Mouse (Mus musculus): ENCODE data around the gene Ncmap. TPM values are rescaled to one million over a fixed set of nuclear protein-coding genes. Genes with fewer than 3 reads are reported as not detected.
"Not testable (repeated sequence)": the region's sequence is repeated elsewhere in the genome, so short reads cannot be mapped to it uniquely, and the experiment has no call there.

The Ncmap gene
- total RNA-seq, 1 experiment from 2014 or later = not detected

DNA sequence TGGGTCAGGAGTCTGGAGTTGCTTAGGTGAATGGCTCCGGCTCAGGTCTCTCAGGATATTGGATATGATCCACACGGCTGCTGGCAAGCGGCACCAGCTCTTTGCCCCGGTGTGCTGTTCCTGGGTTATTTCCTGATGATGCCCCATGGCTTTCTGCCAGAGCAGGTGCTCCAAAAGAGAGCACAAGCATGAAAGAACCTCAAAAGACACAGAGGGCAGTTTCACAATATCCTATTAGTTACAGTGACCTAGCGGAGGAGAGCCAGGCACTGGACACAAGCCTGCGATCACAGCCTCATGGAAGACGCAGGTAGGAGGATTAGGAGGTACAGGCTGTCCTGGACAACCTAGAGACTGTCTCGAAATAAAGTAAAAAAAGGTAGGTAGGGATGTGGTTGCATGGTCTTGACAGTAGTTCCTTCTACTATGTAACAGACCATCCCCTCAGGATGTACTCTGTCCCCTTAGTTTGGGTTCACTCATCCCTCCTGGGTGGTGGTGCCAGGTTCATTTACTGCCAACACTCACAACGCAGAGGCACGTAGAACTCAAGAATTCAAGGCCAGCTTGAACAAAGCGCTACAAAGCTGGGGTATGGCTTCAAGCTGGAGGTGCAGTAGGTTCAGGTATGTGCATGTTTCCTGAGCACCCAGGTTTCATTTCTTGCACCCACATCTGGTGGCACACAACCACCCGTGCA lies 40.7 kb downstream of the Ncmap start:
- ATAC-seq (replicated peaks; ENCODE audit: insufficient number of reproducible peaks, low FRiP score, low TSS enrichment, poor library complexity, severe bottlenecking) = no peak

DNA sequence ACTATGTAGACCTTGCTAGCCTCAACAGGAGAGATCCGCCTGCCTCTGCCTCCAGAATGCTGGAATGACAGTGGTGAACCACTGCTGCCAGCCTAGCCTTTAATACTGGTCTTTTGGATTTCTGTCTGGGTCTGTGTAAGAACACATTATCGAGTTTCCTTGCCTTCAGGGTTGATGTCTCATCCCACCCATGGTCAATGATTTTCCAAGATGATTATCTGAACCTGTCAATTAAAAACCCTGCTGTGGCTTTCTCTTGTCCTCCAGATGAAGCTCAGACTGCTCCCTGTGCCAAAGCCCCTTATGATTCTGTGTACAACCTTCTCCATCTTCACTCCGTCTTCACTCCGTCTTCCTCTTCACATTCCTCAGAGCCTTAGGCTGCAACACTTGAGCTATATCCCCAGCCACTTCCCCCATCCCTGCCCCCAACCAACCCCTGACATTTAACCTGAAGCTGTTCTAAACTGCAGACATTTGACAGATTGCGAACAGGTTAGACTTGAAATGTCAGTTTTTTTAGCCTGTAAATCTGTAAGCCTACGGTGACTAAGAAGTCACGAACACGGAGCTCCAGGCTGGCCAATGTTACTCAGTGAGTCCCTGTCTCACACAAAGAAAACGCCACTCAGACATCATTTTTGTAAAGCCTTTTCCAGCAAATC lies 42.0 kb downstream of the Ncmap start:
- ATAC-seq (replicated peaks; ENCODE audit: insufficient number of reproducible peaks, low FRiP score, low TSS enrichment, poor library complexity, severe bottlenecking) = no peak

DNA sequence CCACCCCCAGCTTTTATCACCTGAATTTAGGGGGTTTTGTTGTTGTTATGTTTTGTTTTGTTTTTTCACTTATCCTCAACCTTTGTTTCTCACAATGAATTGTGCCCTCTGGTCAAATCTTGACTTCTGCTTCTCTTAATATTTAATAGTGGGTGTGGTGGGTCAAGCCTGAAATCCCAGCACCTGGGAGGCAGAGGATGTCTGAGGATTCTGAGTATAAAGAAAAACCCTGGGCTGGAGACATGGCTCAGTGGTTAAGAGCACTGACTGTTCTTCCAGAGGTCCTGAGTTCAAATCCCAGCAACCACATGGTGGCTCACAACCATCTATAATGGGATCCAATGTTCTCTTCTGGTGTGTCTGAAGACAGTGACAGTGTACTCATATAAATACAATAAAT lies 43.3 kb downstream of the Ncmap start:
- not testable (repeated sequence) for ATAC-seq (replicated peaks; ENCODE audit: insufficient number of reproducible peaks, low FRiP score, low TSS enrichment, poor library complexity, severe bottlenecking)

DNA sequence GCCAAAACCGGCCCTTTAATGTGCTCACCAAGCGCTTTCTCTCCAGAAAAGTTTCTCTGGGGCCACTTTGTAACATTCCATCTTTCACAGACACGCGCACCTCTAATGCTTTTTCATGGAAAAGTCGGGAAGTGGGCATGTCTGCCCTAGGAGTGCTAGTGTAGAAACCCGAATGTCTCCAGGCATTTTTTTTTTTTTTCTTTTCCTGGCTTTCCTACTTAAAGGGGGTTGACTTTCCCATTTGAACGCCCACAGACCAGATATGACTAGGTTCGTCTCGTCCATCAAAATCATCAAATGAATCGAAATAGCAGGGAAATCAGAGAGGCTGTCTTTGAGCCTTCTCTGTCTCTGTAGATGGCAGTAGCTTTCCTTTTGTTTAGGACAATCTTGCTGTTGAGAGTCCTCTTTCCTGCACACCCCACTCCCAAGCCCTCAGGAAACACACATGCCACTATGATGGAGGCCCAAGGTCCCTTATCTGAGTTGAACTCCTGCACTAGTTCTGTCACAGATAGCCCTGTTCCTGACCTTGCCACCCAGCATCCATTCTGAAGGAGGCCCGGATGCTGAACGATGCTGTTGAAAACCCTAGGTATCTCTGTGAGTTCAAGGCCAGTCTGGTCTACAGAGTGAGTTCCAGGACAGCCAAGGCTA lies 44.1 kb downstream of the Ncmap start:
- ATAC-seq (replicated peaks; ENCODE audit: insufficient number of reproducible peaks, low FRiP score, low TSS enrichment, poor library complexity, severe bottlenecking) = no peak

DNA sequence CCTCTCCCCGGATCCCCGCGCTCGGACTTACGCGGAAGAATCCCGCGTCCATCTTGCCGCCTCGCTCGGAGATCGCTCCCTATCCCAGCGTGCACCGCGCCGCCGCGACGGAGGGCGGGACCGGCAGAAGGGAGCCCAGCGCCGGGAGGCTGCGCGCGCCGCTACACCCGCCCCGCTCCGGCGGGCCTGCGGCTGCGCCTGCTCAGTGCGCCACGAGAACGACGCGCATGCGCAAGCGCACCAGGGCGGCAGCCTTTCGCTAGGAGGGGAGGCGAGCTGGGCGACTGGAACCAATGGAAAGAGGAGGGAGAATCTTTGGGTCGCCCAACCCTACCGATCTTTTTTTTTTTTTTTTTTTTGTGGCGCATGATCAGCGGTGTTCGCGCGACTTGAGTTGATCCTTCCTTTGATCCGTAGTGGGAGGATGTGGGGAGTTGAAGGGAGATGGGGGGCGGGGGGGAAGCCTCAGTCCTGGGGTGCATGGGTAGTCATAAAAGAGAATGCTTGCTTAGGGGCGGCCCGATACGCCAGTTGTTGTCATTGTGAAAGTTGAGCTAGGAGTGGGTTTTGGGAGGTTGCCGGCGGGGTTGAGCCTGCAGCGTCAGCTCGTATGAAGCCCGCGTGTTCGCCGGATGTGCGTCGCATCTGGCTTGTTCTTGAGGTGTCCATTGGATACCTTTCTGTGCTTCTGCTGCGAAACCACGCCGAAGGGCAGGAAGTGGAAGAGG lies 44.8 kb downstream of the Ncmap start, which contains the start of gene Srrm1:
Gene Srrm1 (minus strand): TSS at position 256 of the 728 bp plus-strand sequence.
- ATAC-seq (replicated peaks; ENCODE audit: insufficient number of reproducible peaks, low FRiP score, low TSS enrichment, poor library complexity, severe bottlenecking) = peak; percentile 76

DNA sequence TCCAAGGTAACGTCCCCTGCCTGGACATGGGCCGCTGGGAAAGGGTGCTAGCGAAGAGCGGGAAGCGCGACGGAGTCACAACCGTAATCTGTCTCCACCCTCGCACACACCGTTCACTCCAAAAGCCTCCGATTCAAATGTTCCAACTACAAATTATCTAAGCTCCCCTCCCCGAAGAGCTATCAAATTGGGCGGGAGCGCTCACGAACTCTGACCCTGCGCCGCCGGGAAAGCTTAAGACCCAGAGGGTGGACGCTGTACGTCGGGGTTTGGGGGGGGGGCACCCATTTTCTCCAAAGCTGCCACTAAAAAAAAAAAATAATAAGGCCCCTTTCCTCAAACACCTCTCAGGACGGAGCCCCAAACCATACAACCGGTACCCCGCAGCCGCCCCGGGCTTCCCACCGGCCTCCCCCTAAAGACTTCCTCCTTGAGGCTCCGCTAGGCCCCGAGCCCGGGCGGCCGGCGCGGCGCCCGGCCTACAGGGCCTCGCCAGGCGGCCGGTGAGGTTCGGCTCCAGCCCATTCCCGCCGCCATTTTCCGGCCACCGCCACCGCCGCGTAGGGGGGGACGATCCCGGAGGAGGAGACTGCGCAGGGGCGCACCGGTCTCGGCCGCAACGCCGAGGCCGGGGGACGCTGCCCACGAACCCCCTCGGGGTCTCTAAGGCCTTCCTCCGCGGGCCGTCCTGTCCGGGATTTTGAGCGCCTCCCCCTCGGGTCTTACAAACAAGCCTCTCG lies 45.5 kb downstream of the Ncmap start:
- ATAC-seq (replicated peaks; ENCODE audit: insufficient number of reproducible peaks, low FRiP score, low TSS enrichment, poor library complexity, severe bottlenecking) = 0 out of 2 replicates have a peak, but pooled peaks have one; percentile 1

DNA sequence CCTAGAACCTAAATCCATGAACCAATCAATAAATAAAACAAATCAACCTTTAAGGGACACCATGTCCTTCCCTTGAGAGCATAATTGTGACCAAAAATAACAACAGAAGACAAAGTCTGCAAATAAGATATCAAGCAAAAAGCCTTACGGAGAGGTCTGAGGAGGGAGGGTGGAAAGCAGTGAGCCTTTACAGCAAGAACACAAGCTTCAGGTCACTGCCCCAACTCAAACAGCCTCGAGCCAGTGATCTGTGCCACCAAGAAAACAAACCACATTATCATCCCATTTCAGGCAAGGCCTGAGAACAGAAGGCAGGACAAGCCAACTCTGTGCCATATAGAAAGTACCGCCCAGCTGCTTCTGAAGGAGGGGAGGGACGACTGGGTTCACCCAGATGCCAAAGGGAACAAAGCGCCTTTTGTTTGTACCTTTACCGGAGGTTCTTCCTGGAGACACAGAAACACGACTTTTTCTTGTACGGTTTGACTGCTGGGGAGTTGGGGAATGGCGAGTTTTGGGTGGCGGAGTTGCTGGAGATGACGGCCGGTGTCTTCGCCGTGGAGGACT lies 60.6 kb downstream of the Ncmap start:
- no peak for ATAC-seq (replicated peaks; ENCODE audit: insufficient number of reproducible peaks, low FRiP score, low TSS enrichment, poor library complexity, severe bottlenecking)

DNA sequence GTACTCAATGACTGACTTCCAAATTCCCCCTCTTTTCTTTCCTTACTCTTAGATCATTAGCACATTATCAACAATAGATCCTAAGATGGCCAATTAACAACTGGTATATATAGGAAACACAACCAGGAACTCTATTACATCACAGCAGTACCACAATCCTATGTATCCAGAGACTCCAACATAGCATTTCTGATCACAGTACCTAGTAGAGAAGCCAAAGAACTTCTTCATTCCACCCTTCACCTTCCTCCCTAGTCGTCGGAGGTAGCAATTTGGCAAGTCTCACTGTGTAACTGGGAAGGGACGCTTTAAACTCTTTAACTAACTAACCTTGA lies 62.0 kb downstream of the Ncmap start:
- ATAC-seq (replicated peaks; ENCODE audit: insufficient number of reproducible peaks, low FRiP score, low TSS enrichment, poor library complexity, severe bottlenecking) = no peak

DNA sequence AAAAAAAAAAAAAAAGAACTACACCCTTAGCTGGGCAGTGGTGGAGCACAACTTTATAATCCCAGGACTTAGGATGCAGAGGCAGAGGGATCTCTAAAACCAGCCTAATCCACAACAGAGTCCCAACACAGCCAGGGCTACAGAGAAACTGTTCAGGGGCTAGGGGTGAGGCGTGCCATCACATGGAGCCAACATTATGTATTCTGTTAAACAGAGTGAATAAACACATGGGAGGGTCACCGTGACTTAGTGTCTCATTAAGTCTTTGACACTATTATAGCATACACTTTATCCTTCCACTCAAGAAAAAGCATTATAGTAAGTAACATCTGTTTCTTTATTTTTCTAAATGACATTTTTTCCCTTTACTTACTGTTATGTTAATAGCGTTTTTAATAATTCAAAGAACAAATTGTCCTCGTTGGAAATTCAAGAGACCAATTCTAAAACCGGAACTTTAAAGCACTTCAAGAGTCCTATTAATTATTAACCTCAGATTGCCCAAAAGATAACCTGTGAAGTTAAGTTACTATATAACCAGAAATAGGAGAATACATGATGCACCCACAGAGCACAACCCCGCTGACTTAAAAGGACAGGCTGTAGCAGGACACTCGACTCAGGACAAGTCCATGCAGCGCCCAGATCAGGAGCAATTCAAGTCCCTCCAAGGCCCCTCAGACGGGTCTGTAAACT lies 62.6 kb downstream of the Ncmap start:
- no peak for ATAC-seq (replicated peaks; ENCODE audit: insufficient number of reproducible peaks, low FRiP score, low TSS enrichment, poor library complexity, severe bottlenecking)

DNA sequence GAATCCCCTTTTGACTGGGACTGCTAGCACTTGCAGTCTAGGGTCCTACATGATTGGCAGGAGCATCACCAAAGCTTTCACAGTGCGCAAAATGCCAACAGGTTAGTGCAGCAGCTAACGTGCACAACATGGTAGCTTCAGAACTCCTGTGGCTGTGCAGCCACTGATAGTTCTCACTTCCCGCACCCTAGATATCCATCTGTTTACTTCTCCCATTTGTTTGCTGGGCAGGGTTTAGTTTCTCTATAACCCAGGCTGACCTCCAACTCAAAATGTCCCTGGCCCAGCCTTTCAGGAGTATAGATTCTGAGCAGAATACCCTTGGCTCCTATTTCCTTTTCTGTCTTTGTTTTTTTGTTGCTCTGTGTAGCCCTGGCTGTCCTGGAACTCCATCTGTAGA lies 71.6 kb downstream of the Ncmap start:
- no peak for ATAC-seq (replicated peaks; ENCODE audit: insufficient number of reproducible peaks, low FRiP score, low TSS enrichment, poor library complexity, severe bottlenecking)

DNA sequence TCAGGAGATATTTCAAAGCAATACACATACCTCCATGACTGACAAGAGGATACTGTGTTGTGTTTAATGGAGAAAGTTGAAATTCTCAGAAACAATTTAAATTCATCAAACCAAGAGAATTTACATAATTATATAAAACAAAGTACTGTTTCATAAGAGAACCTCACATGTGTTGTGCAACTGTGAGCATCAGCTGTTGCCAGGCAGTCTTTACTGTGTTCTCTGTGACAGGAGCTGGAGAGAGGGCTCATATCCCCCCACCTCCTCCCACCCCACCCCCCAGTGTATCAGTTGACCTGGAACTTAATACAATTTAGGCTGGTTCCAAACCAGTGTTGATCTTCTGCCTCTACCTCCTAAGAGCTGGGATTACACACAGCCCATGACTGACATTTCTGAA lies 72.0 kb downstream of the Ncmap start:
- no peak for ATAC-seq (replicated peaks; ENCODE audit: insufficient number of reproducible peaks, low FRiP score, low TSS enrichment, poor library complexity, severe bottlenecking)

DNA sequence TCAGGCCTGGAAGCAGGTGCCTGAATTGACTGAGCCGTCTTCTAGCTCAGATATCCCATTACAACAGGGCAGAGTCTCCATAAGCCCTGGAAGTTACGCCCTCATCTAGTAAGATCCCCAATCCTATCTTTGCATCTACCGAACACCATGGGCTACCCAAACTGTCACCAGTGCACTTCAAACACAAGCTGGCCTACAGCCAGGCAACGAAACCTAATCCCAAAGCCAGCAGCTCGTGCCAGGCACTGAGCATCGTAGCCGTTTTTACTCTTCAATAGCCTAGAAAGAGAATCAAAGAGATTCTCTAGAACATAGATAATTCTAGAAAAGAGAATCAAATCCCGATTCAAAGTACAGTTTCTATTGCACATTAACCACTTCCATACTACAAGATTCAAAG lies 75.0 kb downstream of the Ncmap start:
- ATAC-seq (replicated peaks; ENCODE audit: insufficient number of reproducible peaks, low FRiP score, low TSS enrichment, poor library complexity, severe bottlenecking) = no peak

Other genes starting within 250 kb of the Ncmap start
- 39.4 to 61.3 TPM (median 41.0 TPM) in 3 replicates for gene Clic4, start 125.4 kb downstream of the Ncmap start, total RNA-seq (2017)
- 123 to 188 TPM (median 151 TPM) in 3 replicates for gene Srrm1, start 44.9 kb downstream of the Ncmap start, total RNA-seq (2017)
- gene Rcan3, start 35.6 kb upstream of the Ncmap start, total RNA-seq (2017) = 0.75 to 4.6 TPM (median 3.8 TPM) in 3 replicates
- gene Stpg1, start 96.6 kb upstream of the Ncmap start, total RNA-seq (2017) = not detected in 3 replicates
- 16.7 to 50.4 TPM (median 25.1 TPM) in 3 replicates for gene Nipal3, start 96.8 kb upstream of the Ncmap start, total RNA-seq (2017)
- 0.38 TPM in 1 of 3 replicates, not detected in the others for gene Grhl3, start 175.4 kb upstream of the Ncmap start, total RNA-seq (2017)